Mouse (Mus musculus): ENCODE data around the gene Zfp213.

GRCm38 (mm10) chr17:23584786-23585185, 20.7 kb upstream of the Zfp213 start:
- TF ChIP-seq CTCF (IDR thresholded peaks at IDR 0.05; ENCODE audit: insufficient read depth, low read length), result no peak
- TF ChIP-seq POLR2A (IDR thresholded peaks at IDR 0.05; ENCODE audit: borderline replicate concordance, extremely low read depth, low read depth, low read length), result no peak

Measured in lung, adult 2 months (tissue).